Mouse (Mus musculus) liver, embryonic 14.5 days (tissue): ENCODE data around the gene Prpf3. TPM values are rescaled to one million over a fixed set of nuclear protein-coding genes. Genes with fewer than 3 reads are reported as not detected.
"Not testable (repeated sequence)": the region's sequence is repeated elsewhere in the genome, so short reads cannot be mapped to it uniquely, and the experiment has no call there.

Experiments
- ATAC-seq: fragments of 200-750 bp; cut with Nextera tagmentation; 2 replicates; pipeline ENCODE4 v1.8.0; 2017; ENCODE audit warnings: moderate number of reproducible peaks, mild to moderate bottlenecking, moderate library complexity; ENCODE audit not compliant: insufficient read depth
- DNase-seq, 3 experiments: peaks; one replicate each; pipeline ENCODE4 v3.0.0-alpha.2; 2012 to 2013; ENCODE audit warnings: low read depth in 3 of 3, low spot score in 3 of 3
- H3K27ac ChIP-seq: fragments of 300-500 bp; sonication (generic); 2 replicates; pipeline ENCODE4 v1.5.1; 2014; ENCODE audit warnings: moderate library complexity, mild to moderate bottlenecking, control low read depth, inconsistent platforms
- H3K27me3 ChIP-seq: fragments of 300-500 bp; sonication (generic); 2 replicates; pipeline ENCODE4 v1.6.1; 2014; ENCODE audit warnings: mild to moderate bottlenecking, low read length, moderate library complexity; ENCODE audit not compliant: control insufficient read depth, insufficient read depth
- H3K36me3 ChIP-seq: fragments of 300-500 bp; sonication (generic); replicated peaks from 2 replicates; pipeline ENCODE4 v1.6.1; 2014; ENCODE audit warnings: low read depth; ENCODE audit not compliant: control insufficient read depth, insufficient read depth
- H3K4me1 ChIP-seq, 2 experiments: fragments of 200-500 bp in 1 of 2; fragments of 300-500 bp in 1 of 2; sonication (generic) in 1 of 2; replicated peaks; 2 replicates each; pipeline ENCODE4 v1.6.1; 2012 to 2014; ENCODE audit warnings: antibody characterized with exemption in 1 of 2, inconsistent platforms in 1 of 2, low read length in 1 of 2; ENCODE audit not compliant: control insufficient read depth in 2 of 2, insufficient read depth in 2 of 2
- H3K4me2 ChIP-seq: fragments of 300-500 bp; sonication (generic); 2 replicates; pipeline ENCODE4 v1.6.1; 2014; ENCODE audit warnings: low read depth, mild to moderate bottlenecking, control low read depth, moderate library complexity
- H3K4me3 ChIP-seq, 2 experiments: fragments of 200-500 bp in 1 of 2; fragments of 300-500 bp in 1 of 2; sonication (generic) in 1 of 2; 2 replicates each; pipeline ENCODE4 v1.5.1; 2012 to 2014; ENCODE audit warnings: low read depth in 2 of 2, low read length in 2 of 2, mild to moderate bottlenecking in 2 of 2, control low read depth in 1 of 2, inconsistent platforms in 1 of 2, moderate library complexity in 1 of 2; ENCODE audit not compliant: insufficient read depth in 1 of 2
- H3K9ac ChIP-seq: fragments of 300-500 bp; sonication (generic); replicated peaks from 2 replicates; pipeline ENCODE4 v1.6.1; 2014; ENCODE audit warnings: mild to moderate bottlenecking, control low read depth, moderate library complexity
- H3K9me3 ChIP-seq: fragments of 300-500 bp; sonication (generic); 2 replicates; pipeline ENCODE4 v1.6.1; 2016; ENCODE audit warnings: low read length, mixed read lengths; ENCODE audit not compliant: control insufficient read depth
- CTCF ChIP-seq: IDR thresholded peaks from 2 replicates; pipeline ENCODE4 v1.5.1; 2016; ENCODE audit warnings: antibody characterized with exemption, low read depth, control low read depth
- EP300 ChIP-seq: IDR thresholded peaks from 2 replicates; pipeline ENCODE4 v1.6.1; 2016; ENCODE audit warnings: antibody characterized with exemption, low read depth
- WGBS: fragments of 180-500 bp; shearing (Covaris S2); extraction: QIAGEN DNeasy Blood & Tissue Kit; methylation state at CpG from one replicate; pipeline ENCODE4 v1.1.7; 2014; ENCODE audit not compliant: insufficient replicate concordance; 5-methylcytosine and 5-hydroxymethylcytosine counted together
- polyA plus RNA-seq, 2 experiments: library from polyadenylated mRNA; depleted of rRNA in 1 of 2; stranded (reverse) in 1 of 2; unstranded in 1 of 2; fragments of >200 nt; fragmentation: Nextera tagmentation in 1 of 2; extraction: Ambion mirVana in 1 of 2; gene quantifications; 2 replicates each; pipeline versions ENCODE4 v1.2.1 to v1.2.3; 2012 to 2014

The Prpf3 gene
- polyA plus RNA-seq, 2 experiments, result 18.9 to 27.2 TPM

- WGBS, result 66% methylated on average over 9 of the region's 9 CpGs
- no peak for TF ChIP-seq EP300
- TF ChIP-seq CTCF, result no peak
- H3K36me3 ChIP-seq, result no peaks in the 10 kb centered on the region
- no peak for ATAC-seq
- no peak overlapping the region for H3K27ac ChIP-seq
- H3K4me3 ChIP-seq, result no peak overlapping the region
- H3K4me1 ChIP-seq, result peaks cover 0 to 12% of the 10 kb centered on the region in 2 experiments; a peak in 2 of 4 replicates
- no peak overlapping the region for H3K4me2 ChIP-seq
- peaks cover 43% of the 10 kb centered on the region for H3K27me3 ChIP-seq
- no peak overlapping the region for H3K9ac ChIP-seq
- no peaks in the 10 kb centered on the region for H3K9me3 ChIP-seq
- DNase-seq, result no peak
Observed at GRCm38 (mm10) chr3:95901616-95902372, 46.1 kb upstream of the Prpf3 start.

- DNase-seq (no peak), ATAC-seq (no peak)
- Histone ChIP-seq H3K9ac (no peak overlapping the region), H3K4me1 (peaks cover 2 to 10% of the 10 kb centered on the region in 2 experiments; a peak in 3 of 4 replicates), H3K27me3 (peaks cover 26% of the 10 kb centered on the region), H3K9me3 (no peaks in the 10 kb centered on the region), H3K4me2 (no peak overlapping the region), H3K36me3 (no peaks in the 10 kb centered on the region), H3K27ac (no peak overlapping the region), H3K4me3 (no peak overlapping the region)
- TF ChIP-seq CTCF (no peak), EP300 (no peak)
- WGBS, result 59% methylated on average over 13 of the region's 13 CpGs
Observed at GRCm38 (mm10) chr3:95899800-95900524, 44.3 kb upstream of the Prpf3 start.

GRCm38 (mm10) chr3:95895501-95895900 is 39.8 kb upstream of the Prpf3 start:
- H3K9me3 ChIP-seq, H3K27ac ChIP-seq, H3K36me3 ChIP-seq, H3K4me3 ChIP-seq, H3K9ac ChIP-seq, H3K27me3 ChIP-seq, ATAC-seq, H3K4me2 ChIP-seq, DNase-seq: not testable (repeated sequence)
- peaks cover 15 to 29% of the 10 kb centered on the region in 2 experiments for H3K4me1 ChIP-seq
- 90% methylated on average over 7 of the region's 7 CpGs for WGBS

- TF ChIP-seq CTCF (no peak), EP300 (no peak)
- H3K4me3 ChIP-seq, result peak overlapping the region; percentile 74 to 94
- H3K36me3 ChIP-seq, result no peaks in the 10 kb centered on the region
- no peaks in the 10 kb centered on the region for H3K9me3 ChIP-seq
- H3K27me3 ChIP-seq, result no peaks in the 10 kb centered on the region; the same call in 1 of the 2 replicates
- peaks cover 15 to 29% of the 10 kb centered on the region in 2 experiments for H3K4me1 ChIP-seq
- peak overlapping the region; percentile 87 for H3K9ac ChIP-seq
- no peak for ATAC-seq
- WGBS, result 3% methylated on average over 16 of the region's 16 CpGs
- no peak for DNase-seq
- H3K4me2 ChIP-seq, result peak overlapping the region; percentile 92
- peak overlapping the region; percentile 55 for H3K27ac ChIP-seq
Observed at GRCm38 (mm10) chr3:95894317-95895160, 38.9 kb upstream of the Prpf3 start.

- not testable (repeated sequence) for H3K36me3 ChIP-seq, H3K27me3 ChIP-seq, H3K9me3 ChIP-seq
- H3K4me1 ChIP-seq, result peaks cover 15 to 29% of the 10 kb centered on the region in 2 experiments
- DNase-seq, result peak; percentile 93 to 96 (median 96)
- peak within 1 kb of the TSS; percentile 87 for H3K9ac ChIP-seq
- 1% methylated on average over 26 of the region's 43 CpGs for WGBS
- peak within 1 kb of the TSS; percentile 92 for H3K4me2 ChIP-seq
- H3K27ac ChIP-seq, result peak within 1 kb of the TSS; percentile 55
- peak; percentile 99 for ATAC-seq
- H3K4me3 ChIP-seq, result peak within 1 kb of the TSS; percentile 74 to 94
Observed at GRCm38 (mm10) chr3:95893606-95894316, 38.1 kb upstream of the Prpf3 start, which contains the start of gene Aph1a. Gene Aph1a, plus strand, starts transcription at chr3:95893969.
